In genomic region chr14:30360478-30360877, GRCm38 (mm10) we compare ENCODE assay signal across 23 mouse cellular contexts.
DNase-seq lines count a peak whose midpoint lies in the region; ATAC-seq and TF ChIP-seq lines count a peak whose summit lies in the region.
"Had no signal": no experiment of that assay in that cellular context is flagged by ENCODE, and none has a peak within 500 bp of the region (broad histone marks: within the 10 kb centered on the region; RNA-seq: fewer than 3 reads in every experiment).

No protein-coding gene starts in this region.

- TF ChIP-seq EP300 in liver, postnatal 0 days (IDR thresholded peaks at IDR 0.05; ENCODE audit: low read depth) = no peak

- peak; percentile 4 for DNase-seq in liver, postnatal 0 days
- peak; percentile 1 for DNase-seq in thymus, postnatal 4 days
- no peak for DNase-seq in thymus, postnatal 10 days (ENCODE audit: low spot score in 2 of 2)
- DNase-seq in lung, postnatal 25 days (ENCODE audit: low spot score) = peak; percentile 24
- no peak for DNase-seq in gastrocnemius, postnatal 4 days (ENCODE audit: low spot score in 2 of 2)
- DNase-seq in neural tube, embryonic 10.5 days (ENCODE audit: extremely low spot score, low spot score) = no peak
- DNase-seq: adrenal gland, adult 2 months; cerebellum, adult 18-20 months; cerebellum, postnatal 25 days; heart, postnatal 4 days; kidney, adult 18-20 months; kidney, postnatal 14 days; left cerebral cortex, postnatal 4 days; right cerebral cortex, postnatal 25 days; spleen, adult 18-20 months; thymus, adult 18-20 months had no signal

- 75% methylated on average over 4 of the region's 4 CpGs for WGBS in liver, postnatal 0 days (ENCODE audit: insufficient replicate concordance)
- WGBS in liver, embryonic 12.5 days (ENCODE audit: insufficient replicate concordance) = 71% methylated on average over 4 of the region's 4 CpGs

- no peak overlapping the region for H3K27ac ChIP-seq in liver, postnatal 0 days (ENCODE audit: low read depth)
- no peak overlapping the region for H3K27ac ChIP-seq in liver, embryonic 12.5 days
- H3K27ac ChIP-seq: embryonic facial prominence, embryonic 13.5 days; heart, embryonic 10.5 days; hindbrain, embryonic 15.5 days; neural tube, embryonic 15.5 days had no signal

- peaks cover 3% of the 10 kb centered on the region; the same call in 1 of the 2 replicates for H3K27me3 ChIP-seq in liver, postnatal 0 days (ENCODE audit: insufficient read depth, low read length)
- H3K27me3 ChIP-seq in liver, embryonic 12.5 days (replicated peaks) = peaks cover 21% of the 10 kb centered on the region
- H3K27me3 ChIP-seq: hindbrain, embryonic 15.5 days; neural tube, embryonic 15.5 days had no signal

- H3K9me3 ChIP-seq in liver, postnatal 0 days (ENCODE audit: low read length) = no peaks in the 10 kb centered on the region
- no peaks in the 10 kb centered on the region for H3K9me3 ChIP-seq in liver, embryonic 12.5 days (replicated peaks)
- H3K9me3 ChIP-seq: embryonic facial prominence, embryonic 13.5 days; heart, embryonic 10.5 days; hindbrain, embryonic 15.5 days; neural tube, embryonic 15.5 days had no signal

- H3K36me3 ChIP-seq in liver, postnatal 0 days (replicated peaks; ENCODE audit: insufficient read depth, low read length) = no peaks in the 10 kb centered on the region
- H3K36me3 ChIP-seq in liver, embryonic 12.5 days = no peaks in the 10 kb centered on the region
- H3K36me3 ChIP-seq: embryonic facial prominence, embryonic 13.5 days; heart, embryonic 10.5 days; hindbrain, embryonic 15.5 days; neural tube, embryonic 15.5 days had no signal

- H3K4me3 ChIP-seq in liver, postnatal 0 days (ENCODE audit: low read depth, low read length) = no peak overlapping the region
- H3K4me3 ChIP-seq in liver, embryonic 12.5 days = no peak overlapping the region
- H3K4me3 ChIP-seq: embryonic facial prominence, embryonic 13.5 days; erythroblast, embryonic 14.5 days; heart, embryonic 10.5 days; hindbrain, embryonic 15.5 days; neural tube, embryonic 15.5 days had no signal

- ATAC-seq in liver, postnatal 0 days = no peak
- no peak for ATAC-seq in liver, embryonic 12.5 days
- ATAC-seq: forebrain, embryonic 14.5 days had no signal

- no peak overlapping the region for H3K9ac ChIP-seq in liver, postnatal 0 days (replicated peaks)
- no peak overlapping the region for H3K9ac ChIP-seq in liver, embryonic 12.5 days
- H3K9ac ChIP-seq: embryonic facial prominence, embryonic 13.5 days; hindbrain, embryonic 15.5 days; neural tube, embryonic 15.5 days had no signal

- no peaks in the 10 kb centered on the region for H3K4me1 ChIP-seq in liver, postnatal 0 days (ENCODE audit: insufficient read depth)
- no peaks in the 10 kb centered on the region for H3K4me1 ChIP-seq in liver, embryonic 12.5 days
- H3K4me1 ChIP-seq: hindbrain, embryonic 15.5 days had no signal

- TF ChIP-seq CTCF in liver, postnatal 0 days (IDR thresholded peaks at IDR 0.05; ENCODE audit: low read depth) = no peak

- H3K4me2 ChIP-seq in liver, postnatal 0 days (ENCODE audit: low read depth, low read length) = no peak overlapping the region
- no peak overlapping the region for H3K4me2 ChIP-seq in liver, embryonic 12.5 days
- H3K4me2 ChIP-seq: embryonic facial prominence, embryonic 13.5 days; hindbrain, embryonic 15.5 days; neural tube, embryonic 15.5 days had no signal

Comparison
In these comparisons a context has a peak if more than half of its experiments do, and no peak if none do; other contexts are left out.
1. DNase-seq: peak in liver, postnatal 0 days (single experiment), thymus, postnatal 4 days (single experiment) and lung, postnatal 25 days (single experiment); none in thymus, postnatal 10 days (0 of 2), gastrocnemius, postnatal 4 days (0 of 2) and neural tube, embryonic 10.5 days (single experiment).